Mouse (Mus musculus) kidney, adult 2 months (tissue): Measurements from ENCODE around the gene Bcas3. TPM values are rescaled to one million over a fixed set of nuclear protein-coding genes. Genes with fewer than 3 reads are reported as not detected.

Experiments
- DNase-seq: peaks from one replicate; pipeline ENCODE4 v3.0.0; 2021
- H3K27ac ChIP-seq: fragments of 200-500 bp; 2 replicates; pipeline ENCODE4 v1.5.1; 2012; ENCODE audit warnings: low read depth, low read length, control low read depth, inconsistent platforms; ENCODE audit not compliant: insufficient read depth
- H3K27me3 ChIP-seq: fragments of 200-500 bp; replicated peaks from 2 replicates; pipeline ENCODE4 v1.6.1; 2012; ENCODE audit warnings: mild to moderate bottlenecking, moderate library complexity, low read length, inconsistent platforms; ENCODE audit not compliant: control insufficient read depth, insufficient read depth
- H3K36me3 ChIP-seq: fragments of 200-500 bp; 2 replicates; pipeline ENCODE4 v1.6.1; 2012; ENCODE audit warnings: mild to moderate bottlenecking, moderate library complexity, low read length, inconsistent platforms; ENCODE audit not compliant: control insufficient read depth, insufficient read depth
- H3K4me1 ChIP-seq: fragments of 200-500 bp; 2 replicates; pipeline ENCODE4 v1.6.1; 2011; ENCODE audit warnings: low read length; ENCODE audit not compliant: control insufficient read depth, insufficient read depth
- H3K4me3 ChIP-seq: fragments of 200-500 bp; 2 replicates; pipeline ENCODE4 v1.5.1; 2011; ENCODE audit warnings: mild to moderate bottlenecking, low read depth, low read length, control low read depth; ENCODE audit not compliant: insufficient read depth
- CTCF ChIP-seq: fragments of 200-500 bp; conservative IDR thresholded peaks from 2 replicates; pipeline ENCODE4 v1.5.1; 2011; ENCODE audit warnings: low read depth, mild to moderate bottlenecking, control low read depth, low read length, moderate library complexity, mixed read lengths; ENCODE audit not compliant: insufficient read depth, insufficient read length
- POLR2A ChIP-seq: fragments of 200-500 bp; IDR thresholded peaks from one replicate; pipeline ENCODE4 v1.6.1; 2011; ENCODE audit warnings: low read depth, low read length, control low read depth
- WGBS: fragments of 180-500 bp; shearing (Covaris S2); methylation state at CpG from one replicate; pipeline ENCODE4 v1.1.7; 2018; 5-methylcytosine and 5-hydroxymethylcytosine counted together
- polyA plus RNA-seq: library from polyadenylated mRNA; depleted of rRNA; stranded (reverse); fragments of >200 nt; gene quantifications from 2 replicates; pipeline ENCODE4 v1.2.3, GENCODE M21; 2012

Bcas3 gene
- polyA plus RNA-seq, 1 experiment = 47.3 TPM

DNA sequence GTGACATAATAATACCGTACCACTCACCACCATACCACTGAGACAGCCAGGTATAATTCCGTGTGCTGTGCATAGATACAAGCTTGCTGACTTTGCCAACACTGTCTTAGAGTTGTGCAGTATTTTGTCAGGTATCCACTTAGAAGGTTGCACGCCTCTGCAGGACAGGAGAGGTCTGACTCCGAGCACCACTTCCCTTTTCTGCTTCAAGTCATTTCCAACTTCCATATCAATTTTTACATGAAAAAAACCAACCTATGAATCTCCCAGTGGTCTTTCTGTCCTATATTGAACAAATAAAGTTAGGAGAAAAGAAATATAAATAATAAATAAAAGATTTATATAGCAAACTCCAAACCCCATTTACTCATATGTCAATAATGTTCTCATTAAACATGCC lies 152.8 kb downstream of the Bcas3 start:
- WGBS = 95% methylated on average over 4 of the region's 4 CpGs
- Histone ChIP-seq H3K4me3 (no peak overlapping the region), H3K27ac (no peak overlapping the region), H3K27me3 (no peaks in the 10 kb centered on the region), H3K36me3 (0 out of 2 replicates have a peak, but pooled peaks cover 2% of the 10 kb centered on the region), H3K4me1 (no peaks in the 10 kb centered on the region)
- DNase-seq = no peak
- no peak for TF ChIP-seq POLR2A
- no peak for TF ChIP-seq CTCF

DNA sequence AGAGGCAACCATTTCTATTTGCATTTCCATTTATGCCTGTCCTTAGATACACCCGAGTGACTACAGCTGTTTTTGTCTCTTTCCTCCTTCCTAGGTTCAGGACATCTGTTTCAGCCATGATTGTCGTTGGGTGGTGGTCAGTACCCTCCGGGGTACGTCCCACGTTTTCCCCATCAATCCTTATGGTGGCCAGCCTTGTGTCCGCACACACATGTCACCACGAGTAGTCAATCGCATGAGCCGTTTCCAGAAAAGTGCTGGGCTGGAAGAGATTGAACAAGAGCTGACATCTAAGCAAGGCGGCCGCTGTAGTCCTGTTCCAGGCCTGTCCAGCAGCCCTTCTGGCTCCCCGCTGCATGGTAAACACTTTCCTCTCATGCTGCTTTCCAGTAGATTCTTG lies 156.4 kb downstream of the Bcas3 start:
- no peaks in the 10 kb centered on the region for H3K4me1 ChIP-seq
- 0 out of 2 replicates have a peak, but pooled peaks cover 2% of the 10 kb centered on the region for H3K36me3 ChIP-seq
- H3K27me3 ChIP-seq = no peaks in the 10 kb centered on the region
- TF ChIP-seq CTCF (no peak), POLR2A (no peak)
- H3K4me3 ChIP-seq = no peak overlapping the region
- no peak overlapping the region for H3K27ac ChIP-seq
- no peak for DNase-seq
- 89% methylated on average over 12 of the region's 12 CpGs for WGBS

DNA sequence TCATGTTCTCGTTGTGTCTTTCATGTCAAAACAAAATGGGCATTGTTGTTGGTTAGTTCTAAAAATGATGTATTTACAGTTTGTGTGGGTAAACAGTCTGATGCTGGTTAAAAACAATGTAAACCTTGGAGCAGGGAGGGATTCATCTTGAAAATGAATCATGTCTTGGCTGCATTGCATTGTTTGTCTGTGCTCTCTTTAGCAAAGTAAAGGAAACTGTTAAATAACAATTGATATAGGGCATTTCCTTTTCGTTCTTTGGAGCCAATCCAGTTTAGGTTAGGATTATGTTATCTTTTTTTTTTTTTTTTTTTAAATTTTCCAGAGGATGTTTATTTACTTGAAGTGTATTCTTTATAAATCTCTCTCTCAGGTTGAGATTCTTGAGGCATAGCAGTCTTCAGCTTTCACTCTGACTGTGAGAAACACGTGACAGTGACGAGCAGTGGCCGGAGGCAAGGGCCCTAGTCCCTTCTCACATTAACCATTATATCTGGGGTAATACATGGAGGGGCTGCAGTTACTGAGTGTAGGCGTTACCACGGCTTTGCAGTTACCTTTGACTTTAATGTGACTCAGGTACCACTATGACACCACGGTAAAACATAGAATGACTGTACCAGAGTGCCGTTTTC lies 158.4 kb downstream of the Bcas3 start:
- H3K4me3 ChIP-seq = no peak overlapping the region
- 0 out of 2 replicates have a peak, but pooled peaks cover 2% of the 10 kb centered on the region for H3K36me3 ChIP-seq
- H3K4me1 ChIP-seq = no peaks in the 10 kb centered on the region
- H3K27me3 ChIP-seq = no peaks in the 10 kb centered on the region
- no peak for TF ChIP-seq POLR2A
- 80% methylated on average over 9 of the region's 9 CpGs for WGBS
- no peak for DNase-seq
- H3K27ac ChIP-seq = no peak overlapping the region

DNA sequence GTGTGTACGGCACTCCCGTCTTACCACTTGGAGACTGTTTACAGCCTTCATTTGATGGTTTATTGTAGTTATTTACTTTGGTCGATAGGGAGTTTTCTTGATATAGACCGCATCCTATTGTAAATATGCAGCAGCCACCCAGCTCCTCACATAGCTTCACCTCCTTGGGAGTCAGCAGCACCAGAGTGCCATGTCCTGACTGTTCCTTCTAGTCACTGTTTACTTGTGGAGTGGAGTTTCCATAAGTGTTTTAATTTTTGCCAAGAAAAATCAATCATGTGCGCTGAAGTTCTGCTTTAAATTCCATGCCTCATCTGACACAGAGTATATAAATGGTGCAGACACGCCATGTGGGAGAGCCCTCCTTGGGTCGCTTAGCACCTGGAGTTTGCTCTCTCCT lies 163.8 kb downstream of the Bcas3 start:
- TF ChIP-seq CTCF (no peak), POLR2A (no peak)
- H3K27ac ChIP-seq = no peak overlapping the region
- WGBS = 81% methylated on average over 7 of the region's 7 CpGs
- no peak overlapping the region for H3K4me3 ChIP-seq
- H3K36me3 ChIP-seq = no peaks in the 10 kb centered on the region
- DNase-seq = no peak
- peaks cover 3% of the 10 kb centered on the region; the same call in 1 of the 2 replicates for H3K4me1 ChIP-seq
- no peaks in the 10 kb centered on the region for H3K27me3 ChIP-seq

DNA sequence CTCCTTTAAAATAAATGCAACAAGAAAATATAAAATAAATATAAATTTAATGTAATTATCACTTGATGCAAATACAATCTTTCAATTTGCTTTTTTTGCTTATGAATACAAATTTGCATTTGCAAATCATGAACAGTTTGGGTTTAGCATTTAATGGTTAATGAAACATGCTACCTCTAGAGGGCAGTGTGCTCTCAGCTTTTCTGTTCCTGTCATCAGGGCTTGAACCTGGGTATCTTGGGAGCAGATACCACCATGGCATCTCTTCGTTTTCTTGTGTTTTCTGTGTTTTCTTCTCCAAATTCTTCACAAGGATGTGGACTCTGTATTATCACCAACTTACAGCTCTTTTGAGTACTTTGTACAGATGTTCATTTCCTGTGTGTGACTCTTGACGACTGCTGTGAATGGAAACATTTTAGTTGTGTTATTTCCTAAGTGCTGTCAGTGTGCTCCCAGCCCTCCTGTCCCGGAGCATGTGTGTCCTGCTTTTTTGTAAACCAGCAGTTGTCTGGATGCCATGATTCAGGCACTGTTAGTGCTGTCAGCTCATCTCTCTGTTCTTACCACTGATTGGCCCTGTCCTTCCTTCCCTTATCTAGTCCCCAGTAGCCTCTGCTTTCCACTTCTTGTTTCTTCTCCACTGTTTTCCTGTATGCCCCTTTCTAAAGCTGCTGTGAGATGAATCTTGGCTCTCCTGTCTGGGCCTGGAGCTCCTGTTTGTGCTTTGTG lies 165.2 kb downstream of the Bcas3 start:
- peak; percentile 55 for DNase-seq
- WGBS = 33% methylated on average over 3 of the region's 3 CpGs
- Histone ChIP-seq H3K4me1 (peaks cover 3% of the 10 kb centered on the region; the same call in 1 of the 2 replicates), H3K27me3 (no peaks in the 10 kb centered on the region), H3K4me3 (no peak overlapping the region), H3K36me3 (no peaks in the 10 kb centered on the region), H3K27ac (no peak overlapping the region)
- TF ChIP-seq POLR2A = no peak
- TF ChIP-seq CTCF = peak; percentile 58

DNA sequence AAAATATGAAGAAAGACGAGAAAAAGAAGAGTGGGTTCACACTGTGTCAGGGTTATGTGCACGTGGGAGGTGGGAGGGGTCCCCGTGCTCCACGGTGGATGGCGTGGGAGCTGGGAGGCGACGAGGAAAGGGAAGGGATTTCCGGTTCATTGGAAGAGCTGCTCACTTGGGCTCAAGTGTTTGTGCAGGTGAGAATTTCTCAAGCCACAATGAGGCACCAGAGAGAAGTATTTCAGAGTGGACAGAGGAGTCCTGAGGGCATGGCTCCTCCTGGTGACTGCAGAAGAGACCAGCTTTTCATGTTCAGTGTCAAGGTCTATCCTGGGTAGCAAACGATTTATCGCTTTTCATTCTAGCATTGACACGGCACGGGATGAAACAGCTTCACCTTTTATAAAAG lies 167.3 kb downstream of the Bcas3 start:
- H3K27ac ChIP-seq = no peak overlapping the region
- 58% methylated on average over 12 of the region's 12 CpGs for WGBS

DNA sequence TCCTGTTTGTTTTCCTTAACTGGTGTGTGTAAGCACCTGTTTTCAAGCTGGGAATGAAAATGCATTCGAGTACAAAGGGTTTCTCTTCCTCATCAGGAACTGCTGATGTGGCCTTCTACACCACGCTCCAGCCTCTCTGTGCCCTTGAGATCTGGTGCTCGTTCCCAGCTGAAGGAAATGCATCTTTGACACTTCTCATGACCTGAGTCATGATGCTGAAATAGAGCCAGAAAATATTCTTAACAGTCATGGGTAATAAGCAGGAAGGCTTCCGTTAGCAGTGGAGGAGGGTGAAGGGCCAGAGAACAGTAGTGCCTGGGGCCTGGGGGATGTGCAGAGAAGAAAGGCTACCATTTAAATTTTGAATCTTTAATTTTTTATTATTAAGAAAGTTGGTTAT lies 168.0 kb downstream of the Bcas3 start:
- H3K36me3 ChIP-seq = no peaks in the 10 kb centered on the region
- peaks cover 9% of the 10 kb centered on the region for H3K4me1 ChIP-seq
- 38% methylated on average over 4 of the region's 4 CpGs for WGBS
- H3K4me3 ChIP-seq = no peak overlapping the region
- no peak overlapping the region for H3K27ac ChIP-seq
- no peak for TF ChIP-seq POLR2A
- no peak for TF ChIP-seq CTCF
- peak; percentile 87 for DNase-seq
- H3K27me3 ChIP-seq = no peaks in the 10 kb centered on the region

More for the DNA sequence above, 167.3 kb downstream of the Bcas3 start:
- Histone ChIP-seq H3K4me3 (no peak overlapping the region), H3K27me3 (no peaks in the 10 kb centered on the region), H3K36me3 (no peaks in the 10 kb centered on the region), H3K4me1 (peaks cover 8% of the 10 kb centered on the region)
- TF ChIP-seq POLR2A = no peak
- TF ChIP-seq CTCF = no peak
- DNase-seq = peak; percentile 9
